Mouse (Mus musculus) myocyte (in vitro differentiated cells): Measurements from ENCODE around the gene Faap100.

ENCODE experiments used
- CEBPB ChIP-seq: IDR thresholded peaks from 2 replicates; pipeline ENCODE4 v1.6.1; 2011; ENCODE audit warnings: mild to moderate bottlenecking, moderate library complexity; ENCODE audit not compliant: poor library complexity, insufficient read depth, severe bottlenecking
- MAX ChIP-seq: IDR thresholded peaks from one replicate; pipeline ENCODE4 v1.6.1; 2011; ENCODE audit warnings: low read depth, mild to moderate bottlenecking, control low read depth
- MYOD1 ChIP-seq, 3 experiments: IDR thresholded peaks; one replicate each; pipeline ENCODE4 v1.6.1; 2011; ENCODE audit warnings: control low read depth in 2 of 3, low read depth in 2 of 3, mild to moderate bottlenecking in 2 of 3, moderate library complexity in 1 of 3; ENCODE audit not compliant: insufficient read length in 2 of 3, control insufficient read depth in 1 of 3
- MYOG ChIP-seq, 3 experiments: IDR thresholded peaks; one replicate each; pipeline ENCODE4 v1.6.1; 2011; ENCODE audit warnings: control low read depth in 2 of 3, low read depth in 2 of 3, mild to moderate bottlenecking in 2 of 3; ENCODE audit not compliant: insufficient read length in 2 of 3, control insufficient read depth in 1 of 3, insufficient read depth in 1 of 3
- POLR2A ChIP-seq: IDR thresholded peaks from one replicate; pipeline ENCODE4 v1.6.1; 2011; ENCODE audit warnings: low read depth, mild to moderate bottlenecking, control low read depth, moderate library complexity; ENCODE audit not compliant: insufficient read length
- POLR2AphosphoS2 ChIP-seq: IDR thresholded peaks from one replicate; pipeline ENCODE4 v1.6.1; 2011; ENCODE audit warnings: low read depth, control low read depth; ENCODE audit not compliant: insufficient read length
- REST ChIP-seq: IDR thresholded peaks from one replicate; pipeline ENCODE4 v1.6.1; 2011; ENCODE audit warnings: mild to moderate bottlenecking, control low read depth, moderate library complexity; ENCODE audit not compliant: insufficient read depth, insufficient read length
- SRF ChIP-seq: IDR thresholded peaks from one replicate; pipeline ENCODE4 v1.6.1; 2011; ENCODE audit warnings: low read depth; ENCODE audit not compliant: control insufficient read depth, insufficient read length
- TCF12 ChIP-seq: IDR thresholded peaks from one replicate; pipeline ENCODE4 v1.6.1; 2011; ENCODE audit warnings: mild to moderate bottlenecking, control low read depth; ENCODE audit not compliant: poor library complexity, insufficient read depth, severe bottlenecking
- TCF3 ChIP-seq: IDR thresholded peaks from one replicate; pipeline ENCODE4 v1.6.1; 2011; ENCODE audit warnings: low read depth, control low read depth; ENCODE audit not compliant: insufficient read length
- USF1 ChIP-seq: IDR thresholded peaks from one replicate; pipeline ENCODE4 v1.6.1; 2011; ENCODE audit warnings: low read depth, mild to moderate bottlenecking, control low read depth, moderate library complexity

GRCm38 (mm10) chr11:120348684-120349370 lies 29.7 kb downstream of the Faap100 start:
- TF ChIP-seq TCF3 (no peak), CEBPB (no peak), USF1 (peak; percentile 80), POLR2AphosphoS2 (peak; percentile 53), TCF12 (no peak), POLR2A (peak; percentile 32), MYOD1 (IDR thresholded peaks at IDR 0.05; ENCODE audit: control insufficient read depth in 1 of 3, insufficient read length in 2 of 3, low read depth in 2 of 3) (no peak), MAX (no peak), MYOG (IDR thresholded peaks at IDR 0.05; ENCODE audit: control insufficient read depth in 1 of 3, insufficient read depth in 1 of 3, insufficient read length in 2 of 3, low read depth in 2 of 3) (no peak), SRF (no peak), REST (peak; percentile 7)
